In genomic region chr5:24038190-24038589, GRCm38 (mm10) we compare ENCODE assay signal across 15 mouse cellular contexts.
"Had no signal": no experiment of that assay in that cellular context is flagged by ENCODE, and none has a peak within 500 bp of the region (broad histone marks: within the 10 kb centered on the region; RNA-seq: fewer than 3 reads in every experiment).

No protein-coding gene starts in this region.

- H3K27me3 ChIP-seq: intestine, embryonic 15.5 days; limb, embryonic 12.5 days; limb, embryonic 15.5 days; midbrain, embryonic 12.5 days; midbrain, embryonic 15.5 days; neural tube, embryonic 13.5 days had no signal

- H3K4me1 ChIP-seq: intestine, embryonic 15.5 days; midbrain, embryonic 12.5 days; midbrain, embryonic 15.5 days; neural tube, embryonic 13.5 days had no signal

- H3K9ac ChIP-seq: intestine, embryonic 15.5 days; limb, embryonic 12.5 days; limb, embryonic 15.5 days; liver, embryonic 14.5 days; liver, postnatal 0 days; lung, embryonic 14.5 days; midbrain, embryonic 12.5 days; midbrain, embryonic 15.5 days; neural tube, embryonic 13.5 days had no signal

- DNase-seq: kidney, adult 11 months; kidney, adult 9 months; left cerebral cortex, postnatal 4 days; liver, postnatal 0 days; lung, embryonic 14.5 days; thymus, adult 18-20 months had no signal

- H3K4me3 ChIP-seq: intestine, embryonic 15.5 days; limb, embryonic 12.5 days; limb, embryonic 15.5 days; midbrain, embryonic 12.5 days; midbrain, embryonic 15.5 days; myocyte; neural tube, embryonic 13.5 days had no signal

- ATAC-seq: intestine, embryonic 15.5 days; liver, postnatal 0 days; lung, postnatal 0 days; midbrain, embryonic 15.5 days had no signal

- H3K27ac ChIP-seq: intestine, embryonic 15.5 days; limb, embryonic 12.5 days; limb, embryonic 15.5 days; liver, embryonic 14.5 days; midbrain, embryonic 12.5 days; midbrain, embryonic 15.5 days; neural tube, embryonic 13.5 days had no signal

- H3K9me3 ChIP-seq: intestine, embryonic 15.5 days; limb, embryonic 12.5 days; limb, embryonic 15.5 days; midbrain, embryonic 12.5 days; midbrain, embryonic 15.5 days; neural tube, embryonic 13.5 days had no signal

- H3K36me3 ChIP-seq: intestine, embryonic 15.5 days; limb, embryonic 12.5 days; limb, embryonic 15.5 days; midbrain, embryonic 12.5 days; midbrain, embryonic 15.5 days; neural tube, embryonic 13.5 days had no signal
